ENCODE assay signal across 12 mouse cellular contexts in genomic region chr15:84441682-84442315, GRCm38 (mm10). TPM values are rescaled to one million over a fixed set of nuclear protein-coding genes. Genes with fewer than 3 reads are reported as not detected.
DNase-seq lines count a peak whose midpoint lies in the region; ATAC-seq and TF ChIP-seq lines count a peak whose summit lies in the region.
"Had no signal": no experiment of that assay in that cellular context is flagged by ENCODE, and none has a peak within 500 bp of the region (broad histone marks: within the 10 kb centered on the region; RNA-seq: fewer than 3 reads in every experiment).

No protein-coding gene starts in this region.

- no peak overlapping the region for H3K4me2 ChIP-seq in forebrain, embryonic 16.5 days (ENCODE audit: low read length)
- H3K4me2 ChIP-seq in hindbrain, postnatal 0 days (ENCODE audit: low read depth, low read length): 0 out of 2 replicates have a peak overlapping the region, but pooled peaks have one; percentile 25
- H3K4me2 ChIP-seq: lung, embryonic 14.5 days had no signal

- no peak for ATAC-seq in forebrain, embryonic 16.5 days
- ATAC-seq in hindbrain, postnatal 0 days: no peak

- DNase-seq in layer of hippocampus, adult 2 months (ENCODE audit: low spot score in 2 of 2): no peak
- DNase-seq in layer of hippocampus, adult 9-11 months: no peak
- DNase-seq in hindbrain, postnatal 0 days (ENCODE audit: low spot score): peak; percentile 48
- DNase-seq in retina, embryonic 14.5 days (ENCODE audit: low spot score): peak; percentile 50
- no peak for DNase-seq in lung, adult 2 months
- no peak for DNase-seq in layer of hippocampus, postnatal 10 days (ENCODE audit: low spot score in 2 of 2)
- DNase-seq: gastrocnemius, postnatal 10 days; lung, embryonic 14.5 days; right cerebral cortex, postnatal 14 days; thymus, adult 2 months had no signal

- TF ChIP-seq CTCF in layer of hippocampus, adult 2 months (conservative IDR thresholded peaks at IDR 0.05): no peak
- no peak for TF ChIP-seq CTCF in hindbrain, postnatal 0 days (IDR thresholded peaks at IDR 0.05; ENCODE audit: low read depth)
- TF ChIP-seq CTCF in lung, adult 2 months (IDR thresholded peaks at IDR 0.05; ENCODE audit: insufficient read depth, low read length): no peak

- H3K27ac ChIP-seq in layer of hippocampus, adult 2 months: peak overlapping the region; percentile 75
- H3K27ac ChIP-seq in forebrain, embryonic 16.5 days (ENCODE audit: low read length): no peak overlapping the region
- H3K27ac ChIP-seq in hindbrain, postnatal 0 days: peak overlapping the region; percentile 38; the same call in 1 of the 2 replicates

- peak overlapping the region; percentile 6; the same call in 1 of the 2 replicates for H3K4me3 ChIP-seq in layer of hippocampus, adult 2 months
- no peak overlapping the region for H3K4me3 ChIP-seq in forebrain, embryonic 16.5 days (replicated peaks; ENCODE audit: low read length)
- no peak overlapping the region for H3K4me3 ChIP-seq in hindbrain, postnatal 0 days (ENCODE audit: low read length)
- H3K4me3 ChIP-seq in lung, adult 2 months (replicated peaks; ENCODE audit: extremely low read depth, low read depth, low read length): no peak overlapping the region

- no peak for TF ChIP-seq POLR2A in lung, adult 2 months (IDR thresholded peaks at IDR 0.05; ENCODE audit: borderline replicate concordance, extremely low read depth, low read depth, low read length)

- H3K4me1 ChIP-seq in forebrain, embryonic 16.5 days (replicated peaks; ENCODE audit: control insufficient read depth, insufficient read depth, low read length): peaks cover 44% of the 10 kb centered on the region
- H3K4me1 ChIP-seq in hindbrain, postnatal 0 days (ENCODE audit: insufficient read depth, low read length): peaks cover 23% of the 10 kb centered on the region
- H3K4me1 ChIP-seq in lung, adult 2 months (ENCODE audit: control insufficient read depth, insufficient read depth, low read length): no peaks in the 10 kb centered on the region

- 26% methylated on average over 14 of the region's 14 CpGs for WGBS in forebrain, embryonic 16.5 days
- WGBS in hindbrain, postnatal 0 days: 30% methylated on average over 14 of the region's 14 CpGs
- 62% methylated on average over 14 of the region's 14 CpGs for WGBS in lung, adult 2 months

- no peaks in the 10 kb centered on the region for H3K9me3 ChIP-seq in forebrain, embryonic 16.5 days (ENCODE audit: control insufficient read depth, low read length)
- H3K9me3 ChIP-seq in hindbrain, postnatal 0 days (ENCODE audit: low read length): no peaks in the 10 kb centered on the region

- no peaks in the 10 kb centered on the region for H3K27me3 ChIP-seq in forebrain, embryonic 16.5 days (replicated peaks; ENCODE audit: control insufficient read depth, insufficient read depth, low read length)
- H3K27me3 ChIP-seq in hindbrain, postnatal 0 days (ENCODE audit: insufficient read depth, low read length): 0 out of 2 replicates have a peak, but pooled peaks cover 5% of the 10 kb centered on the region

- H3K36me3 ChIP-seq in forebrain, embryonic 16.5 days (ENCODE audit: control insufficient read depth, insufficient read depth): no peaks in the 10 kb centered on the region
- no peaks in the 10 kb centered on the region for H3K36me3 ChIP-seq in hindbrain, postnatal 0 days (ENCODE audit: insufficient read depth, low read length)

- peak overlapping the region; percentile 23; the same call in 1 of the 2 replicates for H3K9ac ChIP-seq in forebrain, embryonic 16.5 days (replicated peaks; ENCODE audit: low read depth, low read length)
- H3K9ac ChIP-seq in hindbrain, postnatal 0 days (replicated peaks; ENCODE audit: low read length): peak overlapping the region; percentile 18; the same call in 1 of the 2 replicates
- H3K9ac ChIP-seq: lung, embryonic 14.5 days had no signal

RNA-seq across cellular contexts. Expression of gene Shisal1, which starts 5.1 kb away (rescaled TPM):
- 10 to 100 TPM; 61.4 to 63.9 TPM for total RNA-seq in layer of hippocampus, adult 2 months (2021)
- polyA plus RNA-seq in forebrain, embryonic 16.5 days (2015; fragmentation: Nextera tagmentation; extraction: Ambion mirVana): 8.1 and 13.5 TPM in 2 replicates
- 46.5 and 51.1 TPM in 2 replicates for total RNA-seq in hindbrain, postnatal 0 days (2014; rRNA removed)
- polyA plus RNA-seq in hindbrain, postnatal 0 days (2015; fragmentation: Nextera tagmentation; extraction: Ambion mirVana): 12.6 and 14.6 TPM in 2 replicates
- polyA plus RNA-seq in lung, adult 2 months (2012; rRNA removed): 6.2 and 9.4 TPM in 2 replicates
- total RNA-seq in layer of hippocampus, postnatal 10 days (2021): 10 to 100 TPM; 60.9 to 67.4 TPM
- total RNA-seq: monocyte, adult 5-6 weeks had no signal

Comparison
In these comparisons a context has a peak if more than half of its experiments do, and no peak if none do; other contexts are left out.
1. DNase-seq: peak in hindbrain, postnatal 0 days (single experiment) and retina, embryonic 14.5 days (single experiment); none in layer of hippocampus, adult 2 months (0 of 2), layer of hippocampus, adult 9-11 months (single experiment), lung, adult 2 months (single experiment) and layer of hippocampus, postnatal 10 days (0 of 2).